Mouse (Mus musculus): ENCODE results near the gene 4930562C15Rik.

DNA sequence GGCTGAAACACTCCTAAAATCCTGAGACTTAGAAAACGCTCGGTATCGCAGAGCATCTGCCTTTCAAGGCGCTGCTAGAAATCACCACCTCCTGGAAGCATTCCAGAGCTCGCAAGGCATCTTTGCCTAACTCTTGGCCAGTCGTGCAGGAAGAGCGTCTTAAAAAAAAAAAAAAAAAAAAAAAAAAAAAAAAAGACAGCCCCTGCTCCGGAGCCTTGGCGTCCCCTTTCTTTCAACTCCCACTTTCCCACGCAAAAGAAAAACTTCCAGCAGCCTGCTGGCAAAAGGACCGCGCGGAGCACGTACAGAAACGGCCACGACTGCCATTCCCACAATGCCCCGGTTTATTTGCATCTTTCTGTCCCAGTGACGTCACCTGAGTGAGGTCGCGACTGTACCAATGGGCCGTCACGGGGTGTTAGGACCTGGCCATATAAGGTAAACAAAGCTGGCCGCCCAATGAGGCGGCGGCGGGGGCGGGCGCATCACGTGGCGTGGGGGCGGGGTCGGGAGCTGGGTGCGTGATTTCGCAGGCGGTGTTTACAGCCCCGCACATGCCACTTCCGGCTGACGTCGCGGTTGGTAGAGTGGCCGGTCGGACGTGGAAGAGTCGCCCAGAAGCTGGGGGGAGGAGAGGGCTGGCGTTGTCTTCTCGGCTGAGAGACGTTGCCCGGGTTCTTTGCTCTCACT lies 45.1 kb downstream of the 4930562C15Rik start, which contains the start of gene Ubald1:
- TF ChIP-seq CTCF (IDR thresholded peaks at IDR 0.05; ENCODE audit: borderline replicate concordance, control insufficient read depth, extremely low read depth, insufficient read depth, low read length, poor library complexity) (no peak), POLR2A (IDR thresholded peaks at IDR 0.05; ENCODE audit: control insufficient read depth, extremely low read depth, insufficient read depth, low read length, poor library complexity) (peak; percentile 67)

Measured in thymus, adult 2 months (tissue).